Mouse (Mus musculus): ENCODE results near the gene Kpna6.

- no peak for TF ChIP-seq EP300 (IDR thresholded peaks at IDR 0.05; ENCODE audit: low read depth in 1 of 2, low read length in 2 of 2)
- no peak for TF ChIP-seq TBP (IDR thresholded peaks at IDR 0.05; ENCODE audit: low read depth, low read length)
- TF ChIP-seq MAFK (IDR thresholded peaks at IDR 0.05; ENCODE audit: borderline replicate concordance, low read depth, low read length), result no peak
- TF ChIP-seq GATA1 (IDR thresholded peaks at IDR 0.05; ENCODE audit: low read depth, low read length), result no peak
- TF ChIP-seq POLR2A (IDR thresholded peaks at IDR 0.05; ENCODE audit: control insufficient read depth in 1 of 2, insufficient read depth in 1 of 2, low read depth in 1 of 2, low read length in 2 of 2, poor library complexity in 1 of 2), result no peak; a peak in 1 of 4 replicates
- TF ChIP-seq CTCF (IDR thresholded peaks at IDR 0.05 in 2 of 3, conservative IDR thresholded peaks at IDR 0.05 in 1 of 3; ENCODE audit: control insufficient read depth in 1 of 3, insufficient read depth in 1 of 3, low read depth in 2 of 3, low read length in 3 of 3, poor library complexity in 1 of 3, severe bottlenecking in 1 of 3), result no peak
- no peak for TF ChIP-seq MEF2A (IDR thresholded peaks at IDR 0.05; ENCODE audit: extremely low read depth, insufficient replicate concordance, low read depth, low read length, poor library complexity, severe bottlenecking)
- no peak for TF ChIP-seq GABPA (IDR thresholded peaks at IDR 0.05; ENCODE audit: low read depth, low read length)
- TF ChIP-seq MYB (IDR thresholded peaks at IDR 0.05; ENCODE audit: low read depth, low read length), result no peak
- TF ChIP-seq RCOR1 (IDR thresholded peaks at IDR 0.05; ENCODE audit: low read depth, low read length), result no peak
- TF ChIP-seq HCFC1 (IDR thresholded peaks at IDR 0.05; ENCODE audit: low read depth, low read length), result no peak
- TF ChIP-seq POLR2AphosphoS5 (IDR thresholded peaks at IDR 0.05; ENCODE audit: borderline replicate concordance, low read depth, low read length), result no peak
Observed at GRCm38 (mm10) chr4:129709486-129710129, 37.0 kb upstream of the Kpna6 start.

Measured in MEL (cell line).